Mouse (Mus musculus): ENCODE results near the gene Dync1i1. TPM values are rescaled to one million over a fixed set of nuclear protein-coding genes. Genes with fewer than 3 reads are reported as not detected.
"Not testable (repeated sequence)": the region's sequence is repeated elsewhere in the genome, so short reads cannot be mapped to it uniquely, and the experiment has no call there.

Dync1i1 gene
- total RNA-seq (2021): 100 to 1,000 TPM; 125 to 137 TPM
- long read RNA-seq, experiment 1, transcript Dync1i1-204 (17 exons, 2,599 nt): major isoform, 120 of 210 reads
- long read RNA-seq, experiment 1, transcript Dync1i1-203 (17 exons, 2,718 nt): minor isoform, 38 of 210 reads
- long read RNA-seq, experiment 1, transcript Dync1i1-201 (16 exons, 2,518 nt): minor isoform, 27 of 210 reads
- long read RNA-seq, experiment 1, partial matches to known transcripts: 8 of 210 reads
- long read RNA-seq, experiment 1, other reads (novel, unspliced or antisense): 17 of 210 reads
- long read RNA-seq, experiment 2, transcript Dync1i1-204 (17 exons, 2,599 nt): major isoform, 72 of 121 reads
- long read RNA-seq, experiment 2, transcript Dync1i1-201 (16 exons, 2,518 nt): minor isoform, 18 of 121 reads
- long read RNA-seq, experiment 2, transcript Dync1i1-203 (17 exons, 2,718 nt): minor isoform, 19 of 121 reads
- long read RNA-seq, experiment 2, partial matches to known transcripts: 4 of 121 reads
- long read RNA-seq, experiment 2, other reads (novel, unspliced or antisense): 6 of 121 reads

GRCm38 (mm10) chr6:5725611-5726236 is at the start of gene Dync1i1:
TSS of gene Dync1i1 (plus strand) at chr6:5725639.
- peak within 1 kb of the TSS; percentile 98 for H3K27ac ChIP-seq
- intact Hi-C loops (cut with DNase I): loop anchor here (5.0 kb wide), 1 partner anchor 67 kb away; no protein-coding TSS in a partner anchor
- DNase-seq (ENCODE audit: extremely low spot score in 1 of 2, low spot score in 2 of 2): peak; percentile 73
- H3K4me3 ChIP-seq: peak within 1 kb of the TSS; percentile 73
- no peak; the same call in 1 of the 2 replicates for TF ChIP-seq CTCF (IDR thresholded peaks at IDR 0.05)

GRCm38 (mm10) chr6:5679738-5680137 is 45.7 kb upstream of the Dync1i1 start:
- H3K27ac ChIP-seq: no peak overlapping the region
- DNase-seq (ENCODE audit: extremely low spot score in 1 of 2, low spot score in 2 of 2): no peak
- H3K4me3 ChIP-seq: no peak overlapping the region
- intact Hi-C loops (cut with DNase I): no loop called here
- no peak for TF ChIP-seq CTCF (IDR thresholded peaks at IDR 0.05)

GRCm38 (mm10) chr6:5701826-5702225 is 23.6 kb upstream of the Dync1i1 start:
- Histone ChIP-seq H3K4me3 (no peak overlapping the region), H3K27ac (no peak overlapping the region)
- no peak for TF ChIP-seq CTCF (IDR thresholded peaks at IDR 0.05)
- intact Hi-C loops (cut with DNase I): no loop called here
- DNase-seq (ENCODE audit: extremely low spot score in 1 of 2, low spot score in 2 of 2): no peak

DNA sequence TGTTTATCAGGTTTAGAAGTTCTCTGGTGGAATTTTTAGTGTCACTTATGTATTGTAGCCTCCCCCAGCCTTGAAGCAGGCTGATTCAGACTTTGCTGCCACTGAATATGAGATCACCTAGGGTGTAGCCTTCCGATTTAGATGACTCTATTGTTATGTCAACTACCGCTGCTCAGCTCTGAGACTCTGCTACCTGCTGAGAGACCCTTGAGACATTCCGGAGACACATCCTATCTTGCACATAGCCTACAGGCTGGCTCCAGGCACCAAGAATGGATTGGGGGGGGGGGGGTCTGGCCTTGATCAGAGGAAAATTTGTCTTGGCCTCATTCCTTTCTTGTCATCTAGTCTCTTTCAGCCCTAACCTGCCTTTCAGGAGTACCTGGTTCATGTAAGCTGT is 17.5 kb upstream of the Dync1i1 start:
- intact Hi-C loops (cut with DNase I); DNase-seq (ENCODE audit: extremely low spot score in 1 of 2, low spot score in 2 of 2); H3K4me3 ChIP-seq; H3K27ac ChIP-seq: not testable (repeated sequence)

GRCm38 (mm10) chr6:5710063-5710605 is 15.3 kb upstream of the Dync1i1 start:
- no peak overlapping the region for H3K27ac ChIP-seq
- DNase-seq (ENCODE audit: extremely low spot score in 1 of 2, low spot score in 2 of 2): no peak
- TF ChIP-seq CTCF (IDR thresholded peaks at IDR 0.05): no peak
- no peak overlapping the region for H3K4me3 ChIP-seq
- intact Hi-C loops (cut with DNase I): no loop called here

- intact Hi-C loops (cut with DNase I): no loop called here
These were observed 12.8 kb upstream of the Dync1i1 start for GRCm38 (mm10) chr6:5712620-5713019.

GRCm38 (mm10) chr6:5715101-5715618 is 10.3 kb upstream of the Dync1i1 start:
- DNase-seq (ENCODE audit: extremely low spot score in 1 of 2, low spot score in 2 of 2): no peak

More at GRCm38 (mm10) chr6:5712620-5713019, 12.8 kb upstream of the Dync1i1 start:
- no peak overlapping the region for H3K27ac ChIP-seq
- H3K4me3 ChIP-seq: no peak overlapping the region
- TF ChIP-seq CTCF (IDR thresholded peaks at IDR 0.05): no peak
- no peak for DNase-seq (ENCODE audit: extremely low spot score in 1 of 2, low spot score in 2 of 2)

GRCm38 (mm10) chr6:5718955-5719354 is 6.5 kb upstream of the Dync1i1 start:
- no peak for TF ChIP-seq CTCF (IDR thresholded peaks at IDR 0.05)
- intact Hi-C loops (cut with DNase I): no loop called here
- no peak for DNase-seq (ENCODE audit: extremely low spot score in 1 of 2, low spot score in 2 of 2)
- Histone ChIP-seq H3K27ac (no peak overlapping the region), H3K4me3 (no peak overlapping the region)

More at GRCm38 (mm10) chr6:5715101-5715618, 10.3 kb upstream of the Dync1i1 start:
- intact Hi-C loops (cut with DNase I): no loop called here
- H3K27ac ChIP-seq: no peak overlapping the region
- no peak for TF ChIP-seq CTCF (IDR thresholded peaks at IDR 0.05)
- H3K4me3 ChIP-seq: no peak overlapping the region

GRCm38 (mm10) chr6:5720716-5721115 is 4.7 kb upstream of the Dync1i1 start:
- DNase-seq (ENCODE audit: extremely low spot score in 1 of 2, low spot score in 2 of 2); intact Hi-C loops (cut with DNase I); H3K4me3 ChIP-seq; H3K27ac ChIP-seq: not testable (repeated sequence)

- intact Hi-C loops (cut with DNase I): no loop called here
- DNase-seq (ENCODE audit: extremely low spot score in 1 of 2, low spot score in 2 of 2): no peak
- Histone ChIP-seq H3K4me3 (no peak overlapping the region), H3K27ac (no peak overlapping the region)
- no peak for TF ChIP-seq CTCF (IDR thresholded peaks at IDR 0.05)
These were observed 1.5 kb upstream of the Dync1i1 start for GRCm38 (mm10) chr6:5723986-5724385.

- Histone ChIP-seq H3K4me3 (peak overlapping the region; percentile 73), H3K27ac (peak overlapping the region; percentile 98)
- no peak for TF ChIP-seq CTCF (IDR thresholded peaks at IDR 0.05)
- intact Hi-C loops (cut with DNase I): loop anchor here (5.0 kb wide), 1 partner anchor 66 kb away; no protein-coding TSS in a partner anchor
- peak in 1 of 2 experiments; percentile 38 for DNase-seq (ENCODE audit: extremely low spot score in 1 of 2, low spot score in 2 of 2)
These were observed 815 bp downstream of the Dync1i1 start for GRCm38 (mm10) chr6:5726237-5726670.

- Histone ChIP-seq H3K4me3 (no peak overlapping the region), H3K27ac (no peak overlapping the region)
- DNase-seq (ENCODE audit: extremely low spot score in 1 of 2, low spot score in 2 of 2): no peak
- intact Hi-C loops (cut with DNase I): no loop called here
- TF ChIP-seq CTCF (IDR thresholded peaks at IDR 0.05): no peak
These were observed 7.8 kb downstream of the Dync1i1 start for GRCm38 (mm10) chr6:5733217-5733616.

Data from left cerebral cortex, adult 2 months (tissue).